Mouse (Mus musculus) kidney, adult 2 months (tissue): ENCODE data around the gene Emilin3.

ENCODE experiments used
- CTCF ChIP-seq: fragments of 200-500 bp; conservative IDR thresholded peaks from 2 replicates; pipeline ENCODE4 v1.5.1; 2011; ENCODE audit warnings: low read depth, mild to moderate bottlenecking, control low read depth, low read length, moderate library complexity, mixed read lengths; ENCODE audit not compliant: insufficient read depth, insufficient read length
- POLR2A ChIP-seq: fragments of 200-500 bp; IDR thresholded peaks from one replicate; pipeline ENCODE4 v1.6.1; 2011; ENCODE audit warnings: low read depth, low read length, control low read depth

- TF ChIP-seq POLR2A (no peak), CTCF (no peak)
Measured at GRCm38 (mm10) chr2:160905301-160905700, 6.8 kb downstream of the Emilin3 start.
